Mouse (Mus musculus): ENCODE measurements around the gene Med27.

Med27 gene

DNA sequence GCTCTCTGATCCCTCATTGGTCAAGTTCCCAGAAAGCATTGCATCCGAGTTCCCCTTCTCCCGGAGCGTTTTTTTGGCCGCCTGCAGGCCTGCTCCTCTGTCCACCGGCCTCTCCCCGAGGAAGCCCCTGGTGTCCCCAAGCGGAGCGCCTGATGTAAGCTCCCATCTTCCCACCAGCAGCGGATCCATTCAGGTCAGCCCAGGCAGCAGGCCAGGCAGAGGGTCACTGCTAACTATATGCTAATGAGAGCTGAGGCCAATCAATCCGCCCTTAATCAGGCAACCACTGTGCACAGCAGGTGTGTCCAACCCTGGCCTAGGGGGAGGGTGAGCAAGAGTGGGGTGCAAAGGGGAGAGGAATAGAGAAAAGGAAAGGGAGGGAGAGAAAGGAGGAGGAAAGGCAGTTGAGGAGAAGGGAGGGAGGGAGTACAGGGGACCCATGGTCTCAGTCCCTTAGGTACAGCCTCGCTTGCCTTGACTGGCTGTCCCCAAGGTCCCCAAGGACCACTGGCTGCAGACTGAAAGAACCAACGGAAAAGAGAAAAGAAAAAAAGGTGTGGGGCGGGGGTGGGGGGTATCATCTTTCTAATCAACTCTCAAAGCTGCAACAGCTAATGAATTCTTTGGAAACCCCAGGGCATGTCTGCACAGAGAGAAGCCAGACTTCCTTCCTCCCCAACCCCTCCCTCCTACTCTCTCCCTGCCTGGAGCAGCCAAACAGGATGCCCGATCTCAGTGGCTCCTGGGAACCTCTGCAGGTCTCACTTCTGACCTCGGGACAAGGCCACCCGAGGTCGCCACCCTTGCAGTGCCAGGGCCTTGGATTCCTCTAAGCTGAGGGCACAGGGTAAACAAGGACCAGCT is 219.2 kb downstream of the Med27 start:
- no peak for DNase-seq (ENCODE audit: low spot score)

DNA sequence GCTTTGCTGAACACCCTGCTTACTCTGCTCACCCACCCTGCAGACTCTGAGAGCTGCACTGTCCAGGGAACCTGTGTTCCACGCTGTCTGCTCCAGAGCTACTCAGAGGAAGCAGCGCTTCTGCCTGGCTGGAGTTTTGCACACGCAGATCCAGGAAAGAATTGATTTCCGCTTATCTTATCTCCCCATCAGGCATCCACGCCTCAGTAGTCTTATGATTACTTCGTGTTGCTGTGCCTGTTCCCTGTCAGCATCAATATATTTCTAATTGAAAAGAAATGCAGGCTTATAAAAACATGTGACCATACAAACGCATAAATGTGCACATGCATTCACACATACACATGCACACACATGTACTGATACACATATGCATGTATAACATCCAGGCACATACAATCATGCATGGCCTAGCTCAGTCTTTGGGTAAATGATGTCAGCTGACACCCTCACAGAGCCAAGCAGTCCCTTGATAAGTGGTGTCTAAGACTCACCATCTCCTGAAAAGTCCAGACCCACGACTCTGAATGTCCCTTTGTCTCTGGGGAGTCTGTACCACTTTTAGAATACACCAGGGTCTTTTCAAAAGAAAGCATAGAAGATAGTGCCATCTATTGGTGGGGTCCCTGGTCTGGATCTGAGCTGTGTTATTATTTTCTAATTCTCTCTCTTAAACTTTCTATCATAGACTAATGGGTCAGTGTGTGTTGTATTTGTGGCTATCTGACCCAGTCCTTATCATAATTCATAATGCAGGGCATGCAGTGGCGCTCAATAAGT is 225.5 kb downstream of the Med27 start:
- DNase-seq (ENCODE audit: low spot score): no peak

DNA sequence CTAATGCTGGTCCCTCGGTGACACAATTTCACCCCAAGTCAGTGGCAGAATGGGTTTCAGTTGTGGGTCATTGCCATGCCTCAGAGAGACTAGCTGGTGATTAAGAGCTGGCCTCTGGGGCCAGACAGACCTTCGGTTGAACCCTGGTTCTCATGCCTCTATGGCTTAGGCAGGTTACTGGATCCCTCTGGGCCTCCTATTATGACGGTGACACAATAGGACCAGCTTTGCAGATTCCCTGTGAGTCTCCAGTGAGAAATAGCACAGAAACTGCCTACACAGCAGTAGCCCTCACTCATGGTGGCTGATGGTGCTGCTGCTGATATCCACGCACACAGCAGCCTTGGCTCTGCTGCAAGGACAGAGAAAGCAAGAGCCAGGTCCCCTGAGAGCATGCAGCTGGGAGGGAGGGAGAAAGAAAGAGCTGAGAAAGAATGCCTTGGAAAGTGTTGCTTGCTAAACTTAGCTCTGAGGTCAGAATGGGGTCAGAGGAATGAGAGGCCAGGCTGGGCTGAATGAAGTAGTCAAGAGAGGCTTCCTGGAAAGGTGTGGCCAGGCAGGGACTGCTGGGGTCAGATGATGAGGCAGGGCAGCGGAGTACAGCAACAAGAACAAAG is 226.3 kb downstream of the Med27 start:
- no peak for DNase-seq (ENCODE audit: low spot score)

DNA sequence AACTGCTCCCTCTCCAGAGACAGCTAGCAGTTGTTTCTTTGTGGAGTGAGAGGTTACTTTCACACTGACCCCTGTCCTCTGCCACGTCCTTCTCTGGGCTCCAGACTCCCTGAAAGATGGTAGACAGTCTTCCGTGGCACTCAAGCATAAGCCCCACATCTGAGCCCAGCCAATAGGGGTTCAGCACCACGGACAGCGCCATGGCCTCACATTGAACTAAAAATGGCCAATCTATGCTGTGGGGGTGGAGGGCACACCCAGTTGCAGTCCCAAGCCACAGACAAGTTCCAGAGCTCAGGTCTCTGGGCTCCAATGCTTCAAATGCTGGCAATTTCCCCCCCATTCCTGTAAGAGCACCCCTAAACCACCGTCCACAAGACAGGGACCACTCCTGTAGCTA is 227.0 kb downstream of the Med27 start:
- DNase-seq (ENCODE audit: low spot score): peak; percentile 4

DNA sequence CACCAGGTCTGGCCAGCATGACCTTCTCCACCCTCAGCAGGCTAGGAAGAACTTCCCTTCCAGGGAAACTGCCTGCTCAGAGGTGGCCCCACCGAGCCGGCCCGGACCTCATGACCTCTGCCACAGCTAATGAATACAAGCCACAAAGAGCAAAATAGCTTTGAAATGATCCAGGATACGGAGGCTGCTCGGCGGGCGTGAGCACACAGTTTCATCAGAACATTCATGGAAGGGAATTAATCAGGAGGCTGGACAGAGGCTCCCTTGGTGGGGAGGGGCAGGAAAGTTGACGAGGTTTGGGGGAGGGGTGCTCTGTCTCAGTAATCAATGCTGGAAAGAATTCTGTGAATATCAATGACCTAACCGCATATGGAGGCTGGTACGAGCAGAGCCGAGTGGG is 227.6 kb downstream of the Med27 start:
- no peak for DNase-seq (ENCODE audit: low spot score)
